Mouse (Mus musculus) frontal cortex, postnatal 25 days (tissue): Measurements from ENCODE around the gene Cars.
"Not testable (repeated sequence)": the region's sequence is repeated elsewhere in the genome, so short reads cannot be mapped to it uniquely, and the experiment has no call there.

Source experiments
- DNase-seq, 2 experiments: peaks; one replicate each; pipeline ENCODE4 v3.0.0; 2022; ENCODE audit warnings: low spot score in 2 of 2

Gene Cars

DNA sequence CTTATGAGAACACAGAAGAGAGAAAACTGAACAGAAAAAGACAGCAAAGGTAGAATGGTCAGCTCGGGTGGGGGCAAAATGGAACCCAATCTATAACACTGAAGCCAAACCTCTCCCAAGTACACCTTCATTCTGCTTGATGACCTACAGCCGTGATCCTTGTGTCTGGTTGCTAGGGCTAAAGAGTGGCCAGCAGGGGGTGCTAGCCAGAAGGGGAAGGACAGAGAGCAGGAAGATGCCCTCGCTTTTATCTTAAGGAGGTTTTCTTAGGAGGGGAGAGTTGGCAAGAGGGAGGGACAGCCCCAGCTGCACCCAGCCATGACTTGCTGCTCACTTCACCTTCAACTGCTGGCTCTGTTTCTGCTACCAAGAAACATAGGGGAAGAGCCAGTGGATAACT lies 15.9 kb downstream of the Cars start:
- DNase-seq: no peak

DNA sequence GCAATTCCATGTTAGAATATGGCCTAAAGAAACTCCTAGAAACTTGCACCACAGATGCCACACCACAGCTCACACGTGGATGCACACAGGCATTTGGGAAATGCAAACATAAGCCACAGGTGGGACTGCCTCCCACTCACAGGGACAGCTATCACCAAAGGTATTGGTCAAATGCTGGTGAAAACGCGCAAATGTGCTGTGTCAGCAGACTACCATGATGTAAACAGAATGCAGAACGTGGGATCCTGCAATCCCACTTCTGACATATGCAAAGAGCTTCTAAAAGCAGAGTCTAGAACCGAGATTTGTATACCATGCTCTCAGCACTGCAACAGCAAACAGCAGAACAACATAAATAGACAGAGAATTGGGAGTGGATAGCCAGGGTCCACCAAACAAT lies 16.9 kb downstream of the Cars start:
- DNase-seq: no peak

DNA sequence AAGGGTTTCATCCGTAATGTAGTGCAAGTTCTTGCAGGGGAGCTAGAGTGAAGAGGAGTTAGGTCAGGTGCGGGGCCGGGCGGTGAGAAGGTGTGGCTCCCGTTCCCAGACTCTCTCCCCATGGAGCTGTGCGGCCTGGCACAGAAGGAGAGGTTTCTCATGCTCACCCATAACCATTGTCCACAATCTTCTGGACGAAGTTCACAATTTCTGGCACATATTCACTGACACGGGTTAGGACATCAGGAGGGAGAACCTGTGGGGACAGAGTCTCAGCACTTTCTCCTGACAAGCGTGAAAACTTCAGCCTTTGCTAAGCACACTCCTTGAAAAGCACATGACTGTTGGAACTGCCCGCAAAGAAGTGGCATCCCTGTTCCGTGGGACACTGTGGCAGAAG lies 24.1 kb downstream of the Cars start:
- no peak for DNase-seq

DNA sequence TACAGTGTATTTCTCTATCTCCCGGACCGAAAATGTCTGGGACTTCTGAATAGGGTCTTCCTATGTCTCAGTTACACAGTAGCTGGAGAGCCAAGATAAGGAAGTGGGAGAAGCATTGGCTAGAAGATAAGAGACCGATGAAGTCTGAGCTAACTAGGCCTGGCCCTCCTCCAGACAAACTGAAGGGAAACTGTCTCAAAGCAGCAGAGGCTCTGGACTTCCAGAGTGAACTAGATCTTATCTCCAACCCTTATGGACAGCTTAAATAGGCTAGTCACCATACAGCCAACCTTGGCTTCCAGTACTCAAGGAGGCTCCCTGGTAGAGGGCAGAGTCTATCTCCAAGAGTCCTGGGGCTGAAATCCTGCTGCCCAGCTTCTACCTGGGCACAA lies 34.2 kb downstream of the Cars start:
- DNase-seq: no peak

DNA sequence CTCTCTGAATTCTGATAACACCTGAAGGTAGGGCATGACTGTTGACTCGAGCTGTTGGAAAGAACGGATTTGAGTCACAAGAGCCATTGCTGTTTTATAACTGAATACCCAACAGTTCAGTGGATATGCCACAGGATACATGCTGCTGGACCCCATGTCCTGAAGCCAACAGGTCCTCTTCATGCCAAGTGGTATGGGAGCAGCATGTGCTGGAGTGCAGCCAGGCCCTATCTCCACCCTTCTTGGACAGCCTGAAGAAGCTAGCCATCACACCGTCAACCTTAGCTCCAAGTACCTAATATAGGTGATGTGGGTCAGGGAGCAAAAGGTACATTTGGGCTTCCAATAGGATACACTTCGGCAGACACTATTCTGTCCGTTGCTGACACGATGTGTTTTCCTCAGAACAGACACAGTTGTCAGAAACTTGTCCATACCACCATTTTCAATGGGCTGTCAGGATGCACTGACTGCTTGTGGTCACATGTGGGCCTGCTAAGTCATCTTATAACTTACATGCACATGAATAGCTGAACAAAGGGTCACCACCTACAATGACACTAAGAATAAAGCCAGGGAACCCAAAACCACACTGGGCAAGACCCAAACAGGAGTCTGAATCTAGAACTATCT lies 34.8 kb downstream of the Cars start:
- DNase-seq: no peak

DNA sequence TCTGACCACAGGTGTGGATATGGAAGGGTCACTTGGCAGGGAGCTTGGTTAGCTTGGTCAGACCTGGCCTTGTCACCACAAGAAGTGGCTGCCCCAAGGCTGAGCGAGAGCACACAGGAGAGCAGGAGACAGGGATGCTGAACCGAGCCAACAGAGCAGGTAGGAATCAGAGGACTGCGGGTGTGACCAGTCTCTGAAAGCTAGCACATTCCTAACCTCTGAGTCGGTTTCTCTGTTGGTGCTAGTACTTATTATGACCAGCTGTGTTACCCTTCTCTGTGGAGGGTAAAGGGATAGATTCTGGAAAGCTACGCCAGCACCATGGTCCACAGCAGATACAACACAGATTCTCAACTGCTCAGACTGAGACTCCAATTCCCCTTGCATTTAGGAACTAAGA lies 36.1 kb downstream of the Cars start:
- no peak for DNase-seq

DNA sequence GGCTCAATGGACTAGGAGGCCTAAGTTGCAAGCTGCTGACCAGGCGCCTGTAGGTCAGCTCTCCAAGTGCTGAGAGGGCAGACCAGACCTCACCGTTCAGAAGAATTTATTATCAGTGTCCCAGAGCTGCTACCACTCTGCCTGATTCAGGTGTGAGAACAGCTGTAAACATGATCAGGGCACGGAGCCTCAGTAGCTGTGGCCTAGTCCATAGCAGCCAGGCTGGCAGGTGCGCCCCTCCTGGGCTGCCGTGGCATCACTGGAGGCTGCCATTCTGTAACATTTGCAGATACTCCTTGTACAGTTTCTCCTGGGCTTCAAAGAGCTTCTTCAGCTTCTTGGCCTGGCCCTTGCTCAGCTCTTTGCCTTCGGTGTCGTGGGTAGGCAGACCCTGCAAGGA lies 42.3 kb downstream of the Cars start:
- no peak for DNase-seq

DNA sequence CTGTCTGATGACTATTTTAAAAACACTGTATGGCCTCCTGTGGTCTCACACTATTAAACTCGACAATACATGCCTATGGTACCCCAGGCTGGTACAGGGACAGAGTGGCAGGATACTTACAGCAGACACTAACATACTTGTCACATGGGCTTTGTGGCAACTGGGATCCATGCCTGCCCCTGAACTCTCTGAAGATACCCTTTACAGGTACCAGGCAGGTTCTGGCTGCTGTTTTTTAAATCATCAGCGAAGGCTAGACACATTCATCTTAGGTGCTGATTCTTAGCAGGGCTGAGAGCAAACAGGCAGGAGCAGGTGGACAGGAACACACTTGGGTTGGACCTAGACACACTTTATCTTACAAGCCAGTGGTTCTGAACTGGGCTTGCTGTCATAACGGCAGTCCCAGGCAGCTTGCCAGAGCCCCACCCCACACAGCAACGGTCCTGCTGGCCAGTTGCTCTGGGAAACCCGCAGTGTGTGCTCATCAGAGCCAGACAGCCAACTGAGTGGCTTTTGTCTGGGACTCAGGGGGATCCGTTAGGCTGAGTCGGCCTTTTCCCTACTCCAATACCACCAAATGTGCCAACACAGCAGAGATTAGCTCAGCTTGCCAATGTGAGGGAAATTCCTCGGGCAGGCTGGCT lies 42.8 kb downstream of the Cars start:
- DNase-seq: no peak

DNA sequence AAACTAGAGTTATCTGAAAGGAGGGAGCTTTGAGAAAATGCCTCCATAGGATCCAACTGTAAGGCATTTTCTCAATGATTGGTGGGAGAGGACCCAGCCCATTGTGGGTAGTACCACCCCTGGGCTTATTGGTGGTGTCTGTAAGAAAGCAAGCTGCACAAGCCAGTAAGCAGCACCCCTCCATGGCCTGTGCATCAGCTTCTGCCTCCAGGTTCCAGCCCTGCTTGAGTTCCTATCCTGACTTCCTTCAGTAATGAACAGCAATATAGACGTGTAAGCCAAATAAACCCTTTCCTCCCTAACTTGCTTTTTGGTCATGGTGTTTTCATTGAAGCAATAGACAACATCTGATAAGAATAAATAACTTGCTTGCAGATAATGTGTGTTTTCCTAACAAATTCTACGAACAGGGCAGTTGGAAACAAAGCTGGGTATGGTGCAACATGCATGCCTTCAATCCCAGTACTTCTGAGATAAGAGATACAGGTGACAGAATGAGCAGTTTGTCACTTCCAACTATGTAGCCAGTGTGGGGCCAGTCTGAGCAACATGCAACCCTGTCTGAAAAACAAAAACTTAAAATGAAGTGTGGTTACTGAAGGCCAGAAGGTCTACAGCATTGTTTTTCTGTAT lies 50.2 kb downstream of the Cars start:
- DNase-seq: no peak

DNA sequence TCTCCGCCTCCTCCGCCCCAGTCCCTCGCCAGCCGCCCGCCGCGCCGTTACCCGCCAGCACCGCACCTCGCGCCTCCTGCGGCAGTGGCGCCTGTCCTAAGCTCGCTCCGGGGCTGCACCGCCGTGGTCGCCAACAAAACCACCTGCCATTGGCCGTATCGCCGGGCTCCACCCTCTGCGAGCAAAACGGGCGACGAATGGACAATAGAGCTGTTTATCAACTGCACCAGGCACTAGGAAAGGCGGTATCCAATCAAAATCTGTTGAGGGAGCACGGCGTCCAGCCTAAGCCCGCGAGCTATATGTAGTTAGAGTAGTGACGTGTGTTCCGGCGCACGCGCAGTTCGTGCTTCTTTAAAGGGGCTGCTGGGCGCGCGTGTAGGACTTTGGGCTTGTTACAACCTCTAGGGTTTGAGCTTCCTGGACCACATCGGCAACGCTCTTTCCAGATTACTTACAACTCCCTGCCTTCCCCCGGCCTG lies 50.9 kb downstream of the Cars start, which contains the start of gene Nap1l4:
Gene Nap1l4, minus strand, starts transcription at position 131 of the 482 bp plus-strand sequence.
- DNase-seq: peak; percentile 100

DNA sequence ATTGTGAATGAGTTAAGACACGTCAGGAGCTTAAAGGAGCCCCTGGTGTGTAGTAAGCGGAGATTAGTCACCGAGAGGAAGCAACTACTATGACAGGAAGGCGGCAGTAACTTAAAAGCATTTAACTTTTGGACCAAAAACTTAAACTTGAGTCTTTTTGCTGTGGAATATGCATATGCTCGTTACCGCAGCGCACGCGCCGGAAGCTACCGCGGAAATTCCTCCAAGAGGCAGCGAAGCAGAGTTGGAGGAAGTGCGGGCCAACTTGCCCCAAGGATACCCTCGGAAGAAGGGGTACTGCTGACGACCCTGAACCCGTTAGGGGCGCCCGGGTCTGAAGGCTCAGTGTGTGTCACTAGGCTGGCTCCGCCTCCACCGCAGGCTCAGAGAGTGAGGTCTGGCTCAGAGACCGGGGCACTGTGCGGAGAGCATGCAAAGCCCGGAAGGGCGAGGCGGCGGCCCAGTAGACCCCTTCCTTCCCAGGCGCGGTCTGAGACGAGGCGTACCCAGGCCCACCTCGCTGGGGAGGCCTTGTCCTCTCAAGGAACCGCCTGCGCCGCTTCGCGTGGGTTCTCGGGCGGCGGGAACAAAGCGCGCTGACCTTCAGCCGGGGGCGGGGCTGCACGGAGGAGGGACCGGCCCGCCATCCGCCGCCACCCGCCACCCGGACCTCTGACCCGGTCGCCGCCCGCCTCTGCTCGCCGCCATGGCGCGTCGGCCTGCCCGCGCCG lies 51.5 kb downstream of the Cars start:
- peak; percentile 22 to 35 for DNase-seq

DNA sequence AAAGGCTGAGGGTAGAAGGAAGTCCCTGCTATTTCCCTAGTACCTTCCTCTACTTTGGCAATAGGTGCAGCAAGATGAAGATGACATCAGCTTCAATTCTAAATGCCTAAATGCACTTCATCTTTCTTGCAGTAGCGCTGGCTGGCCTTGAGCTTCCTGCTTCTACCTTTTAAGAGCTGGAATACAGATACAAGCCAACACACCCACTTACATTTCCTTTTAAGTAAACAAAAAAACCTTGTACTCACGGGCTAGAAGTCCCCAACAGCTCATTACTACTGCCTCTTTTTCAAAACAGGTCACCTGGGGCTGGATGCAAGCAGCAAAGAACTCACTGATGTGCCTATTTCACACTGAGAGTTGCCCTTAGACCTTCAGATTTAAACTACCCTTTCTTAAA lies 53.3 kb downstream of the Cars start:
- no peak for DNase-seq

DNA sequence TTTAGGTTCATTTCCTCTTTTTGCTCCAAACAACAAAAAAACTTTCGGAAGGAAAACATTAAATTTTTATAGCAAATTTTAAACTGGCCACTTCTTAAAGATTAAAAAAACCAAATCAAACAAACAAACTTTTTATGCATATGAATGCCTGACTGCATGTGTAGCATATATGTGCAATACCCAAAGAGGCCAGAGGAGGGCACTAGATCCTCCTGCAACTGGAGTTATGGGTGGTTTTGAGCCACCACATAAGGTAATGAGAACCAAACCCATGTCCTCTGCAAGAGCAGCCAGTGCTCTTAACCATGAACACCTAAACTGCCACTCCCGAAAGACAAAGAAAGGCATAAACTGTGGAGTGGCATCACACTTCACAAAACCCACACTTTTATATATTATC lies 55.5 kb downstream of the Cars start:
- no peak for DNase-seq

DNA sequence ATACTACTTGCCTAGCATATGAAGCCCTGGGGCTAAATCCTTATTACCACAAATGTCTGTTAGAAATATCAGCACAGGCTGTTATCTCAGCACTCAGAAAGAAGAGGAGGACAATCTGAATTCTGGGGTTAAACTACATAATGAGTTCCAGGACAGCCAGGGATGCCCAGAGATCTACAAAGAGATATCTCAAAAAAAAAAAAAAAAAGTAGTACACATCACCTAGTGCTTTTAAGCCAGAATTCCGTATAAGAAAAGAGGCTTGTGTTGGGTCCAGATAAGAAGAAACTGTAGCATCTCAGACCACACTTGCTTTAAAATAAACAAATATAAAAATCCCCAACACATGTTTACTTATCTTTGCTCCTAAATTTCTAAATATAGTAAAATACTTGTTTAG lies 61.2 kb downstream of the Cars start:
- DNase-seq: no peak

DNA sequence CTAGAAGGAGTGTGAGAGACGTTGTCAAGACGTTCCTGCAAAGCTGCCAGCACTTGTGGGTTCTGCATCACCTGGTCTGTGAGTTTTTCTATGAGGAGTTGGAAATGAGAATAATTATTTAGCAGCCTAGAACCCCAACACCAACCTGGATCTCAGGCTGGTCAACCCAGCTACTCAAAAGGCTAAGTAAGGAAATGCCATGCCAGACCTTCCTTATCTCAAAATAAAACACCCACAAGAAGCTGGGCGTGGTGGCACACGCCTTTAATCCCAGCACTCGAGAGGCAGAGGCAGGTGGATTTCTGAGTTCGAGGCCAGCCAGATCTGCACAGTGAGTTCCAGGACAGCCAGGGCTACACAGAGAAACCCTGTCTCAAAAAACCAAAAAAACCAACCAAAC lies 61.7 kb downstream of the Cars start:
- DNase-seq: not testable (repeated sequence)

DNA sequence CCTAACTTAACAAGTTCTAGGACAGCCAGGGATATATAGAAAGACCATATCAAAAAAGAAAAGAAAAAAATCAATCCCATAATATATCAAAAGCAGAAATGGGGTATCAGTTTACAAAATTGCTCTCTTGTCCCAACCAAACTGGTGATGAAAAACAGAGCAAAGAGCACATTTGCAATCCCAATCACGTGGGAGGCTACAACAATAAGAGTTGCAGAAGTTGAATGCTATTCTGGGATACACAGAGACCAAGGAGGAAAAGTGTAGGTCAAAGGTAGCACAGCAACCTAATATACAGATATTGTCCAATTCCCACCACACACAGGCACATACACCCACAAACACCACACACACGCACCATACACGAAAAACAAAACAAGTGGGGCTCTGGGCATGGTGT lies 63.6 kb downstream of the Cars start:
- DNase-seq: no peak

DNA sequence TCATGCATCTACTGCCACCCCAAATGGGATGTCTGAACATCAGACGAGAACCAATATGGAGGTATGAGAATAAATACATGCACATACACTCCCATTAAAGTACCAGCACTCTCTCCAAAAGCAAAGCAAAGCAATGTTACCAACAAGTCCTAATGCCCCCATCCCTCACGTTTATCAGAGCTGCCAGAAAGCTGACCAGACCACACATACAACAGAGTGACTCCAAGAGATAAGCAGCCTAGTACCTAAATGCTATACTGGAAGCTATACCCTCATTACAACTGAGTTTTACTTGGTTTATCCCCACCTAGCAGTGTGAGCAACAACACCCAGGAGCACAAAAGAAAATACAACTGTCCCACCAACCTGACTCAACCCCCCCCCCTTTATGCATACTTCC lies 66.6 kb downstream of the Cars start:
- no peak for DNase-seq

DNA sequence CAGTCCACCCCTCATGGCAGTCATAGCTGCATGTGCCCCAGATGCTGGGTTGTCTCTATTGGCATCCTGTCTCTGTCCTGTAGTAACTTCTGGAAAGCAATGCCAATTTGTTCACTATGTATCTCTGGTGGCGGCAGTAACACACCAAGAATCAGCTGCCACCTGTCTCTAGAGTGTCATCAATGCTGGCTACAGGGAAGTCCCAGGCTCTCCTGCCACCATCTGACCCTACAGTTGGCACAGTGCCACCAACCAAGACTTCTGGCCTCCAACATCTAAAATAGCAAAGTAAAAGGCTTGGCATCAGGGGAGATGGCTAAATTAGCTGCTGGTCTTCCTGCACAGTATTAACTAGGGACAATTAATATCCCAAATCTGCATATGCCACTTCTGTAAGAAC lies 67.5 kb downstream of the Cars start:
- DNase-seq: no peak

DNA sequence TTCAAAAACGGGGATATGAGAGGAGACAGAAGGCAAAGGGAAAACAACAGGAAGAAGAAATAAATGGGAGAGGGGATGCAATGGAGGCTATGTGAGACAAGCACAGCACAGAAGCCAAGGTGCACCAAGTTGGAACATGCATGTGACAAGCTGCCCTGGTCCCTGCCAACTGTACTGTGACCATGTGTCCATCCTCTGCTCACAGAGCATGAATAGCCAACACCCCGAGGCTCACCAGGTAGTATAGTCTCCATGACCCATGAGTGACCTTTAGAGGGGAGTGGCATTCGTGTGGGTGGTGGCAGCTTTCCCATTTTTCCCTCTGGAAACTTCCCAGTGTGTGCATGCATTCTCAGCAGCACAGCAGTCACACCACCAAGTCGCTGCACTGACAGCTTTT lies 80.6 kb downstream of the Cars start:
- DNase-seq: no peak

DNA sequence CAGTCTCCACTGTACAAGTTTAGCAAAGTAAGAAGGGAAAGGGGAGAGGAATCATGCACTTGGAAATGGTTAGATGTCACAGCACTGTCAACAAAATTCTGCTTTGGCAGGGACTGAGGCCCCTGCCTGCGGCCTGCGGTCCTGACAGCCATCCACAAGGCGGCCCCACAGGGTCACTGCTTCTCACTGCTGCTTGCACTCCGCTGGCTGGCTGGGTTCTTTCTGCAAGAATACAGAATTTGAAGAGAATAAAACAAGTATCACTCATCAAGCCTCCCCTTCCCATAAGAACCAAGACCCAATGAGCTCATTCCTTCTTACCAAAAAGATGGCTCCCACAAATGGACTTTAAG lies 85.5 kb downstream of the Cars start:
- no peak for DNase-seq

DNA sequence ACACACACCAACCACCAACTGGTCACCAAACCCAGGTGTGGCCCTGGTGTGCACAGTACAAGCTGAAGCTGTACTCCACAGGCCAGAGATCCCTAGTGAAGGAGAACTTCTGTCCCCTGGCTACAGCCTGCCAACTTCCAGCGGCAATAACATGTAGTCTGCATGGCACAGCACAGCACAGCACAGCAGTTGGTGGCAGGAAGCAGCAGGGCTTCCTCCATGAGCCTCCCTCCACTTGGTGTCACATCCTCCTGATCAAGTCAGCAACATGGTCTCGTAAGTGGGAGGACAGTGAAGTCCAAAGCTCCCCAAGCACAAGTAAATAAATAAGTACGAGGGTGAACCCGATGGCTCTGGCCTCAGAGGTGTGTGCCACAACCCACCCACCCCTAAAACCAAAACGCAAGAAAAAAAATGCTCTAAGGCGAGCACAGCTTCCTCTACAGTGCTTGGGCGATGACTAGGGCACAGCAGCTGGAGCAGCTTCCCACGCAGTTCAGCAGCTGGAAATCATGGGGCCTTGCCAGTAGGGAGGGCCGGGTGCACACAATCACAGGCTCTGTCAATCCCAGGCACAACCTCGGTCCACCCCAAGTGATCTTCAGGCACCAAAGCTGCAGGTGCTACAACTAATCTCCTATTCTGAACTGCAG lies 86.0 kb downstream of the Cars start:
- no peak for DNase-seq

DNA sequence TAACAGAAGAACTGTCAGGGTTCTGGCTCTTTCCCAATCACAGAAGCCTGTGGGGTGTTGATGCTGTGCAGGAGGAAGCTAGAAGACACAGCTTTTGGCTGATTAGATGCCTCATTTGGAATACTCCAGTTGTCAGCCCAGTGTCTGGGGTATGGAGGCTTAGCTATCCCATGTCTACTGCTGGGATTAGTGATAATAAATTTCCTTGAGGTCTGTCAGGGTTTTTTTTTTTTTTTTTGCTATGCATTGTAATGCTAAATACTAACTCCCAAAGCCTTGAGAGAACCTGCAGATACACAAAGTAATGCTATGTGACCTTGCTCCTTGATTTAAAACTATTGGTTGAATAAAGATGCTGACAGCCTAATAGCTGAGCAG lies 88.6 kb downstream of the Cars start:
- no peak for DNase-seq
